Mouse (Mus musculus): ENCODE results near the gene Dis3l2.

Dis3l2 gene

DNA sequence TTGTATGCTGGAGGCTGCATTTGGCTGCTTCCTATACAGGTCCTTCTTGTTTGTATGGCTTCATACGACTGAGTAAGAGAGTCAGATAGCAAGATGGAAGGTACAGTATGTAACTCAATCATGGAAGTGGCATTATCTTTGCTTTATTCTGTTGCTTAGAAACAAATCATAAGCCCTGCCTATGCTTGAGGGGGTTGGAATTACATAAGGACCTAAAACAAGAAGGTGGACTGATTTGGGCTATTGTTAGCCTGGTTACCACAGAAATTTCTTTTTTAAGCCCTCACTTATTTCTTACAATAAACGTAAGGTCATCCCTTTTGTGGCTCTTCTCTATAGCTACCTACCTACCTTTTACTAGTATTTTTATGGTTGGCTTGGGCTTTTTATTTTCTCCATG, 131.4 kb downstream of the Dis3l2 start:
- ChIA-PET POLR2A (interaction anchor here in 1 of 4 experiments (1.4 kb wide), 1 partner anchor 12 kb away, joined by 3 read pairs; no protein-coding TSS in a partner anchor), CTCF (interaction anchor here in 1 of 4 experiments (0.5 kb wide), 1 partner anchor 220 kb away, joined by 3 read pairs; no protein-coding TSS in a partner anchor)

DNA sequence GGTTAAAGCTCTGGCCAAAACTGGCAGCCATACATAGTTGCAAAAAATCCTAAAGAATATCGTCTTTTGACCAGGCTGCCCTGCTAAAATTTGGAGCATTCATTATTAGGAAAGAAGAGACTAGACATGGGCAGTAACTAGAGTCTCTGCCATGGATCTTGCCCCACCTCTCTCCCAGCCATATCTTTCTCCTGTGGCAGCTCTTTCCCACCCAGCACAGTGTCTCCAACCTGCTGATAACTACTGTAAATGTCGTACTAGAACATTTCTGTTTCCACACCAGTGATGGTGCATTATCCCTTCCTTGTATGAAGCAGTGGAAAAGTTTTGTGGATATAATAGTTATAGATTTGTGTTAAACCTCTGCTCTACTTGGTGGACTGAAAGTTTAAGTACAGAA, 147.1 kb downstream of the Dis3l2 start:
- POLR2A ChIA-PET: no interaction called here
- CTCF ChIA-PET: interaction anchor here in 1 of 4 experiments (0.7 kb wide), 1 partner anchor 323 kb away, joined by 3 read pairs; no protein-coding TSS in a partner anchor

DNA sequence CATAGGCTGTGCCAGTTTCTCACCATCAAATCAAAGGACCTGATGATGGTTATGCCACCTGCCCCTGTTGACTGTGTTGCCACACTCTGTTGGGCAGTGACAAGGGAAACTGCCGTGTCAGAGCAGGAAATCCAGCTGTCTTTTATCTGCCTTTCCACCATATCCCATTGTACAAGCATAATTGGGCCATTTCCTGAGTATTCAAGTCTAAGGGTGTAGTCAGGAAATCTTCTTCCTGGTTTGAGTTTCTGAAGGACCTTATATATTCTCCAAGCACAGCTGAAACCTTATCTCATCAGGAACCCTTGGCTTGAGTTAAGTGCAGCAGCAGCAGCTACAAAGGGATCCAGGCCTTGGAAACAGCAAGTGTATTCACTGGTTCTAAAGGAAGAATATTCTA, 155.3 kb downstream of the Dis3l2 start:
- ChIA-PET POLR2A (interaction anchor here in 1 of 4 experiments (1.4 to 2.5 kb wide), 3 partner anchors 13 to 190 kb away, joined by 3 to 9 read pairs (median 3); no protein-coding TSS in a partner anchor), CTCF (interaction anchor here in 1 of 4 experiments (1.2 kb wide), 1 partner anchor 183 kb away, joined by 3 read pairs; no protein-coding TSS in a partner anchor)

DNA sequence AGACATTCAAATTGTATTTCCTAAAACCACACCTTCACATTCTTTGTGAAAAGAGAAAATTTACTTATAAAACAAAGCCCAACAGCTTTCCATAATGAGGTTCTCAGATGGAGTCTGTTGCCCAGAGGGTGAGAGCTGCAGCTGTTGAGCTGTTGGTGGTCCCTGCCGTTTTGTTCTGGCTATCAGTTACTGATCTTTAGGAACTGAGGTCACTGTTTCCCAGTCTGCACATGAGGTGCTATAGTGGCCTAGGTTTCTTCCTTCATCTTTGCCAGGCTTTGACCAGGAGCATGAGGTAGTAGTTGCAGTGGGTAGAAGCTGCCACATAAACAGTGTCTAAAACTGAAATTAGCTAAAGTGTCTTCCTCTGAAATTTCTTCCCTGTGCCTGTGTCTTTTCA, 155.8 kb downstream of the Dis3l2 start:
- POLR2A ChIA-PET: interaction anchor here in 2 of 4 experiments (0.6 to 2.5 kb wide), 5 partner anchors 9 to 190 kb away, joined by 3 to 9 read pairs (median 3); no protein-coding TSS in a partner anchor
- CTCF ChIA-PET: interaction anchor here in 1 of 4 experiments (1.2 kb wide), 1 partner anchor 182 kb away, joined by 3 read pairs; no protein-coding TSS in a partner anchor

DNA sequence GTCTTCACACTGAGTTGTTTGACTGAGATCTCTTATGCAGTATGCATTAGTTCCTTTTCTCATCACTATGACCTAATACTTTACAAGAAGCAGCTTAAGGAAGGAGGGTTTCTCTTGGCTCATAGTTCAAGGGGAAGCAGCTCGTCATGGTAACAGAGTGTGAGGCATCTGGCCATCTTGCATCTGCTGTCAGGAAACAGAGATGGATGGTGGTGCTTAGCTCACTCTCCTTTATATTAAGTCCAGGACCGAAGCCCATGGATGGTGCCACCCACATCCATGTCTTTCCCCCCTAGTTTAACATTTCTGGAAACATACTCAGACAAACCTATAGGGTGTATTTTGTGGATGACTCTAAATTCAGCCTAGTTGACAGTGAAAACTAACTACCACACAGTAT, 170.1 kb downstream of the Dis3l2 start:
- ChIA-PET CTCF (interaction anchor here in 1 of 4 experiments (0.7 kb wide), 1 partner anchor 226 kb away, joined by 3 read pairs; no protein-coding TSS in a partner anchor), POLR2A (no interaction called here)

DNA sequence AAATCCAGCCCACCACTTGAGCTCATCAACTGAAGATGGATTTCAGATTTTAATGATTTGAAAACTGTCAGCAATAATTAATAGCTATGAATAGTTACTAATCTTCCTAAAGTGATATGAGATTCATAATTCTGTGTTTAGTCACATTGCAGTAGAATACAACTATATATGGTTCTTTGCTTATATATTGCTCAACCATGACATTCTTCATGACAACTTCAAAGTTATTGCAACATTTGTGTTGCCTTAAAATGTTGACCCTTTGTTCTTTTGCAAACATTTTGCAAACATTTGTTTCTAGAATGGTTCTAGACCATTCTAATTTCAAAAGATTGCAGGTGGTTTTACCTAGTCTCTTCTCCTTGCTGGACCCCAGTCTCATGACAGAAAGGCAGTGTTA, 175.1 kb downstream of the Dis3l2 start:
- ChIA-PET CTCF (no interaction called here), POLR2A (interaction anchor here in 1 of 4 experiments (0.6 kb wide), 1 partner anchor 61 kb away, joined by 3 read pairs; no protein-coding TSS in a partner anchor)

DNA sequence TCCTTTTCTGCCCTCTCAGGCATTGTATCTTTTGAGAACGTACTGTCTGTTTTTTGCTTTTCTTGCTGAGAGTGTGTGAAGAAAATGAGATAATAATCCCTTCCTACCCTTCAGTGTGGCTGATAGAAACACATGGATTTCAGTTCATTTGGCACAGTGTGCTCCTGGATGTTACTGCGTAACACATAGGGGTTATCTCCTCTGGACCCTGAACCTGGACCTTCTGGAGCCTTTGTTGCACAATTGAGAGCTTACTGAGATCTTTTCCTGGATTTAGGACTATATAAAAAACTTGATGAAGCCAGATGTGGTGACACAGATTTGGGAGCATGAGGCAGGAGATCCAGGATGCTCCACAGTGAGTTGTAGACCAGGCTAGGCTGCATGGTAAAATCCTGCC, 175.9 kb downstream of the Dis3l2 start:
- ChIA-PET CTCF (no interaction called here), POLR2A (no interaction called here)

DNA sequence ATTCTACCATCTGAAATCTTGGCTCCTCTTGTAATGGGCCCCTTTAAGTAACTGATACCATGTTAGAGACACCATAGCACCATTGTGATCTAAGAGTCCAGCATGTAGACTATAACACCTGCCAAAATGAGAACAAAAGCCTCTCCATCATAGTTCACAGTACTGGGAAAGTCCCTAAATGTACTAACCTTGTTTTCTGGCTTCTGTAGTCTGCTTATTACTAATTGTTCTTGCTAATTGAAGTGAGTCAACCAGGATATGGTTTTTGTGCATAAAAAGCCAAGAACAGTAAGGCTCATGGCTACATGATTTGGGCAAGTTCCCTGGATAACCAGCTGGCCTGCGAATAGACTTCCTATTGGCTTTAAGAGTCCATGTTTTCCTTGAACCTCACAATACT, 183.5 kb downstream of the Dis3l2 start:
- ChIA-PET POLR2A (interaction anchor here in 1 of 4 experiments (0.7 to 0.8 kb wide), 2 partner anchors 46 to 280 kb away, joined by 3 read pairs; no protein-coding TSS in a partner anchor), CTCF (no interaction called here)

DNA sequence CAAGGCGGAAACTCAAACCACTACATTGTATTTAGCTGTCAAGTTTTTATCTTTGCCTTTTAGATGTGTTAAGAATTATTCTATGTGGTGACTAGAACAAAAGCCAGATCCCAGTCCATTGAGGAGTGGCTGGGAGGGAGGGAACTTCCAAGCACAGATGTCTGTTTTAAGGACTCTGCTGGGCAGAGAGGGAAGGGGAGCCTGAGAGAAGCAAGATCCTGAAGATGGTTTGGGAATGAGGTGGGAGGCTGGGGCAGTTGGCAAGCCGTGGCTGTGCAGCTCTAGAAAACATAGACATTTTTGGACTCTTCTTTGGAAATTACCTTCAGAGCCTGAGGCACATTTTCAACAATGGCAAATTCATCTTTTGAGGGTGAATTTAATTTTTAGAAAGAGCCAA, 208.9 kb downstream of the Dis3l2 start:
- ChIA-PET CTCF (no interaction called here), POLR2A (no interaction called here)

DNA sequence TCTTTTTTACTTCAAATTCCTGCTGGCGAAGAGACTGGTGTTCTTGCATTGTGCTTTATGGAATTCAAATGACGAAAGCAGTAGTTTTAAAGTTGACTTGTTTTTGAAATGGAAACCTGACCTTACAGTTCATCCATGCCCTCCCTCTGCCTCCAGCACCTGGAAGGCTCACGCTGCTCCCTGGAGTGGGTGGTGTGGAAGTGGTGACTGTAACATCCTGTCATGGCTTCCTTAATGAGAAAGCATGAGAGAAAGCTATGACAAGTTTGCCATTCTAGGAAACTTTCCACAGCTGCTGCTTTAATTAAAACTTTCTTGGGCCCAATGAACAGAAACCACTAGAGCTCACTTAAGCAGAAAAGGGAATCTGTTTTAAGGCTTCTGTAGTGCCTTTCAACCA, 210.3 kb downstream of the Dis3l2 start:
- ChIA-PET POLR2A (interaction anchor here in 2 of 4 experiments (1.2 to 1.3 kb wide), 2 partner anchors 242 to 244 kb away, joined by 4 to 5 read pairs; no protein-coding TSS in a partner anchor), CTCF (interaction anchor here in 3 of 4 experiments (0.7 to 1.5 kb wide), 4 partner anchors 119 to 291 kb away, joined by 3 to 5 read pairs (median 4); no protein-coding TSS in a partner anchor)

DNA sequence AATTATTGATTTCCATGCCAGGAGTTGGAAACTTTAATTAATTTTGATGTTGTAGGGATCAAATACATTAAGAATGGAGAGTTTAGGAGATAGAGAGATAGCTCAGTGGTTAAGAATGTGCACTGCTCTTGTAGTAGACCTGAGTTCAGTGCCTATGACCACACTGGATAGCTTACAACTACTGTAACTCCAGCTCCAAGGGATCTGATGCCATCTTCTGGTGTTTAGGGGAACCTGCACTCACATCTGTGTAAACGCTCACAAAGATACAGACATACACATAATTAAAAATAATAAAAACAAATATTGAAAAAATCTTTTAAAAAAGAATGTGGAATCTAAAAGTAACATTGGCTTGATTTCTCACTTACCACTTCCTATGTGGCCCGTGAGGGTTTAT, 211.1 kb downstream of the Dis3l2 start:
- CTCF ChIA-PET: interaction anchor here in 3 of 4 experiments (0.6 to 1.5 kb wide), 9 partner anchors 17 to 387 kb away, joined by 3 to 5 read pairs (median 3); no protein-coding TSS in a partner anchor
- POLR2A ChIA-PET: interaction anchor here in 3 of 4 experiments (0.5 to 1.3 kb wide), 5 partner anchors 11 to 245 kb away, joined by 3 to 5 read pairs (median 4); no protein-coding TSS in a partner anchor

DNA sequence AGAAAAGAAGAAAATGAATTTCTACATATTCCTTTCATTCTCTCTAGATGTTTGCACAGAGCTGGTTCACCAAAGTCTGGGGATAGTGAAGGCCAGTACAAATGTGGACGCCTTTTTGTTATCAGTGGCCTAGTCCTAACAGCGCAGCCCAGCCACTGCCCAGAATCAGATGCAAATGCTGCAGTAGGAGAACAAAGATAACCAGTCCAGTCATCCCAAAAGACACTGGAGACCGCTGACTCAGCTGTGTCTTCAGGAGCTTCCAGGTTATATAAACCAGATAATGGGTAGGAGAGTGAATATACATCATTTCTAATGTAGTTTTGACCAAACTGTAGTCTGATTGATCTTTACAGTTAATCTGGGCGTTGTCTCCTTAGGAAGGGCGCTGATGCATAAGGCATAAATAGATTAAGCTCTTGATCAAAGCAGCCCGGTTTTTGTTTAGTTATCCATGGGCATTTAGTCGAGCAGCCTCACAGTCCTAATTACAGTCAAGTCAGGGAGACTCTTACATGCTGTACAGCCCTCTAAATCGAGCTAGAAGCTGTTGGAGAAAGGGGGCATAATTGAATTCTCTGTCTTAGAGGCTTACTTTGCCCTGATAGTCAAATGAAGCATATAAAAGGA, 212.9 kb downstream of the Dis3l2 start:
- ChIA-PET POLR2A (no interaction called here), CTCF (no interaction called here)

DNA sequence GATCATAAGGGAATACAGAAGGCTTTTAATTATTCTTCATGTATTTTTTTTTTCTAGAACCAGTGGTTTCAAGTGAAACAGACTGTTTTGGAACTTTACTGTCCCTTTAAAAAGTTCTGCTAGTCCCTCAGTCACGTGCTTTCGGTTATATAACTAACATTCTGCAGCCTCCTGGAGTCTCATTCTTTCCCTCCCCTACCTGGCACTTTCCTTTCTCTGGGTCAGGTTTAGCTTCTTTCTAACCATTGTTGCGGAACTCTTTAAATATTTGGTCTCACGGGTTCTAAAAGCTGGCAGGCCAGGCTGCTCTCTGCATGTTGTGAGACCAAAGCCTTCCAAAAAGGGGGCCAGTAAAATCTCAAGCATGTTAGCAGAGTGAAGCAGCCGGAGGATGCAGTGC, 222.2 kb downstream of the Dis3l2 start:
- POLR2A ChIA-PET: no interaction called here

DNA sequence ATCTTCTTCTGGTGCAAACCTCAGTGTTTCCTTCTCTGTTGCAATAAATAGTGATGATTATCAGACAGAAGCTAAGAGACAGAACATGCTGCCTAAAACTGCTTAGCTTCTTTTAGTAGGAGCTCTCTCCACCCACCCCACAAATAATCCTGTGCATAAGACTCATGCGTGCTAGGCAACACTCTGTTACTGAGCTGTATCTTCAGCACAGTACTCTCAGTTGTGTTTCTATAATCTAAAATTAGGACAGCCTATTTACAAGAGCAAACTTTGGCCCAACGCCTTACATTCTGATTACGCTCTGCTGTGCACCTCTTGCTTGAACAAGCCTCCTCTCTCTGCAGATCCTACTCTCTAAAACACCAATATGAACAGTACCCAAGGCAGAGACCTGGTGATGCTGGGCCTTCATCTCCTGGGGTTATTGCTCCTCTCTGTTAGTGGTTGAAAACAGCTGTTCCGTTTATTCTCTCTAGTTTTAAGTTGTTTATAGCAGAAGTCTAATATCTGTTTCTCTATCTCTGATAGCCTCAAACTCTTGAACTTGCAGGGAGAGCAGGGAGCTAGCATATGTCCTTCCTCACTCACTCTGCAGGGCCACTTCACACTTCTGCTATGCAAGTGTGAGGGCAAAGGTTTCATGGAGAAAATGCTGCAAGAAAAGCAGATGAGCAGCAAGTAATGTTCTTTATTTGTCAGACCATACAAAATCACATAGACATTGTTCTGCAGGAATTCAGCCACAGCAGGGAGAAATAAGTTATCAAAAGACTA, 228.2 kb downstream of the Dis3l2 start:
- POLR2A ChIA-PET: no interaction called here

More for the DNA sequence above, 222.2 kb downstream of the Dis3l2 start:
- CTCF ChIA-PET: interaction anchor here in 1 of 4 experiments (0.6 kb wide), 1 partner anchor 316 kb away, joined by 3 read pairs; no protein-coding TSS in a partner anchor

DNA sequence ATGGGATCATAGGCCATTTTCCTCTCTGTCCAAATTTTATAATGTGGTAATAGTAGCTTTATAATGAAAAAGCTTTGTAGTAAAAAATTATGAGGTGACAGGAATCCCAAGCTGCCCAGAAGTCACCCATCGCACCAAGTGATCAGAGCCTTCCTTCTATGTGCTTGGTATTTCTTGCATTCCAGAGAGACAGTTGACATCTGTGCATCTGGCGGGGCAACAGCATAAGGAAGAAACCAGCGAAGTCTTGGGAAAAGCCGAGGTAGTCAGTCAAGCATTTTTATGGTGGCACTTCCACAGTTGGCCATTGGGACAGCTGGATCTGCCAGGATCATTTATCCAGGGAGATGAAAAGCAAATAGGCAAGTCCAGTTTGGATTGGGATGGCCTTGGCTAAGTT, 229.2 kb downstream of the Dis3l2 start:
- CTCF ChIA-PET: no interaction called here

More for the DNA sequence above, 228.2 kb downstream of the Dis3l2 start:
- CTCF ChIA-PET: interaction anchor here in 1 of 4 experiments (1.3 kb wide), 1 partner anchor 262 kb away, joined by 3 read pairs; no protein-coding TSS in a partner anchor

DNA sequence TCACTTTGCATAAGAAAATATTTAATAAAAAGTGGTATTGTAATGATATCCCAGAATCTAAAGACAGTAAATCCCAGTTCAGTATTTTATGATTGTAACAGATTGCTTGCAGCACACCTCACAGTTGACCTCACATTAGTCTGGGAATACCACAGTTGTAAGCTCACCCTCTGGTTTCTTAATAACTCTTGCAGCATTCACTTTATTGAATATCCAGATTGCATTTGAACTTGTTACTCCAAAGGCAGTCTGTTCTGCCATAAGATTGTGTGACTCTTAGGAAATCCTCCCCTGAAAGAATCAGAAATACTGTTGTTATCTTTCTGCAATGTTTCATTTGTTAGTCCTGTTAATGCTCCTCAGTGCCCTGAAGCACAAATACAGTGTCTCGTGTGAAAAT, 230.0 kb downstream of the Dis3l2 start:
- ChIA-PET CTCF (no interaction called here), POLR2A (no interaction called here)

More for the DNA sequence above, 229.2 kb downstream of the Dis3l2 start:
- POLR2A ChIA-PET: interaction anchor here in 1 of 4 experiments (0.6 kb wide), 1 partner anchor 384 kb away, joined by 4 read pairs; no protein-coding TSS in a partner anchor

DNA sequence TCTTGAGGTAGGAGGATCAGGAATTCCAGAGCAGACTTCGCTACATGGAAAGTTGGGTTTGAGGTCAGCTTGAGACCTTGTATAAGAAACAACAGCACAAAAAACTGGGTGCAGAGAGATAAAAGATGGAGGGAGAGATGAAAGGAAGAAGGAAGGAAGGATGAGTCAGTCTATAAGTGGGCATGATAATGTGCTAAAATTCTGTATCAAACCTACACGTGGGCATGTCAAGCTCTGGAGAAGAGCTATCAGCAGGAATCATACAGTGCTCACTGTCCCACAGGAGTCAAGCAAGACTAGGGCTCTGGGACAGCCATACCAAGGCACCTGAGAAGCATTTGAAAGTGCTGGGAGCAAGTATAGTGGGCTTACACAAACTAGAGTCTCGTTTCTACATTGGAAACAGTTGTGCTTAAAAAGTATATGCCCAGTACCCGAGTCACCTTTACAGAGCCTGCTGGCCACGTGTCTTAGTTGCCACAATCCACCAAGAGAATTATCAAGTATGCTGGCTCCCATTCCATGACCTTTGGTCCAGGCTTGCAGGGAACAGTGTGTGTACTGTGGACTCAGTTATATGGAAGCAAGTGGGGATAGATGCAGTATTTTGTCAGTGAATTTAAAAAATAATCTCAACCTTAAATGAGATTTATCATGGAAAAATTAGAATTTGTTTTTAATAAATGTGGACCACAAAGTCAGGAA, 248.0 kb downstream of the Dis3l2 start:
- ChIA-PET POLR2A (no interaction called here), CTCF (no interaction called here)

DNA sequence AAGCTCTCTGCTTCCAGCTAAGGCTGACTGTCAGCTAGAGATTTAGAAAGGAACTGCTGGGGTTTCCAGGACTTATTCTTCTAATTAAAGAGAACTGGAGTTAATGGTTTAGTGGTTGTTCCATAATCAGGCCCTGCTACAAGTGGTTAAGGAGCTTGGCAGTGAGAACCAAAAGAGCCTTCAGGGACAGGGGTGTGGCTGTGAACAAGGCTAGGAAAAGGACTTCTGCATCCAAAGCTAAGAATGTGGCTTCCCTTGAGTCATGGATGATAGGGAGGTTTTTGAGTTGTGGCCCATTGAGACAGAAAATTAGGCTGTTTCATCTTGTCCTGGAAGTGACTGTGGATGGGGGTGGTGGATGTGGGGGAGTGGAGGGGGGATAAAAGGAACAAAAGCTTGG, 252.2 kb downstream of the Dis3l2 start:
- CTCF ChIA-PET: interaction anchor here in 1 of 4 experiments (0.6 kb wide), 1 partner anchor 15 kb away, joined by 3 read pairs; no protein-coding TSS in a partner anchor
- POLR2A ChIA-PET: interaction anchor here in 1 of 4 experiments (0.7 kb wide), 1 partner anchor 1493 kb away, joined by 13 read pairs; no protein-coding TSS in a partner anchor
